Mouse (Mus musculus): ENCODE results near the gene Atl3.

DNA sequence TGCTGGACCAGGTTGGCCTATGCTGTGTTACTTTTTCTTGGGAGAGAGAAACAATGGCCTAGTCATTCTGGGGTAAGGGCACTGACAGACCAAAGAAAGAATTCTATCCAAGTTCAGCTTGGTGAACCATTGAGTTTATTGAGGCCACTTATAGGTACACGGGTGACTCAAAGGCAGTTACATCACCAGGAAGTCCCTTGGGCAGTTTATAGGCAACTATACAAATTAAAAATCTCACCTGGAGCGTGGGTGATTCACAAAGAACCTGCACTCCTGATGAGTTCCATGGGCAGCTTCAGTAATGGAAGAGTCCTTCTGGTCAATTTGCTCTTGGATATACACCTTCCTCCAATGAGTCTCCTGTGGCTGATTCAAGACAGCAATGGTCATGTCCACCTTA lies 1.2 kb upstream of the Atl3 start:
- TF ChIP-seq CTCF (IDR thresholded peaks at IDR 0.05): no peak
- no peak for TF ChIP-seq POLR2A (IDR thresholded peaks at IDR 0.05; ENCODE audit: insufficient read depth, low read depth, low read length)

All from heart, adult 2 months (tissue).